Mouse (Mus musculus) midbrain, embryonic 15.5 days (tissue): Measurements from ENCODE around the gene Adgrl3. TPM values are rescaled to one million over a fixed set of nuclear protein-coding genes. Genes with fewer than 3 reads are reported as not detected.

Source experiments
- ATAC-seq: fragments of 200-750 bp; cut with Nextera tagmentation; replicated peaks from 2 replicates; pipeline ENCODE4 v1.8.0; 2017; ENCODE audit warnings: moderate TSS enrichment
- H3K27ac ChIP-seq: fragments of 300-500 bp; sonication (generic); 2 replicates; pipeline ENCODE4 v1.5.1; 2015; ENCODE audit warnings: mild to moderate bottlenecking, inconsistent platforms
- H3K27me3 ChIP-seq: fragments of 300-500 bp; sonication (generic); replicated peaks from 2 replicates; pipeline ENCODE4 v1.6.1; 2015; ENCODE audit warnings: inconsistent platforms
- H3K36me3 ChIP-seq: fragments of 300-500 bp; sonication (generic); replicated peaks from 2 replicates; pipeline ENCODE4 v1.6.1; 2015; ENCODE audit warnings: inconsistent platforms
- H3K4me1 ChIP-seq: fragments of 300-500 bp; sonication (generic); 2 replicates; pipeline ENCODE4 v1.6.1; 2015; ENCODE audit warnings: inconsistent platforms
- H3K4me2 ChIP-seq: fragments of 300-500 bp; sonication (generic); 2 replicates; pipeline ENCODE4 v1.6.1; 2015; ENCODE audit warnings: inconsistent platforms, mild to moderate bottlenecking, moderate library complexity
- H3K4me3 ChIP-seq: fragments of 300-500 bp; sonication (generic); 2 replicates; pipeline ENCODE4 v1.5.1; 2015; ENCODE audit warnings: mild to moderate bottlenecking, inconsistent platforms
- H3K9ac ChIP-seq: fragments of 300-500 bp; sonication (generic); 2 replicates; pipeline ENCODE4 v1.6.1; 2015; ENCODE audit warnings: mild to moderate bottlenecking, inconsistent platforms
- H3K9me3 ChIP-seq: fragments of 300-500 bp; sonication (generic); 2 replicates; pipeline ENCODE4 v1.6.1; 2016; ENCODE audit warnings: inconsistent platforms
- WGBS: fragments of 180-500 bp; shearing (Covaris S2); methylation state at CpG from one replicate; pipeline ENCODE4 v1.1.7; 2015; ENCODE audit warnings: mixed read lengths; 5-methylcytosine and 5-hydroxymethylcytosine counted together
- polyA plus RNA-seq: library from polyadenylated mRNA; unstranded; fragments of >200 nt; fragmentation: Nextera tagmentation; extraction: Ambion mirVana; gene quantifications from 2 replicates; pipeline ENCODE4 v1.2.1, GENCODE M21; 2015

Gene Adgrl3
- polyA plus RNA-seq, 1 experiment from 2014 or later, result 75.6 TPM

DNA sequence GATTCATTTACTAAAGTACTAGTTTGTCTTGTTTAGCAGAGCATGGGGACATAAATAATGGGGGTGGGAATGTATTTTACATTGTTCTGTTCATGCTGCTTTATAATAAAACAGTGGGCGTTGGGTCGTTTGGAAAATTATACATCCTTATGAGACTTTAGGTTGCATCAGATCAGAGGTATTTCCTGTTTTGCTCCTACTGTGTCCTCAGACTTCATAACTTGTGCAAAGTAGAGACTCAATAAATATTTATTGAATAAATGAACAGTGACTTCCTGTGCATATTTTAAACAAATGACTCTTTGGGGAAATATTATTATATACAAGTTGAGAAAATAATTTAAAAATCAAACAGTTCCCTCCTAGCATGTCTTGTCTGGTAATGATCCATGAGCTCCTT lies 259.3 kb downstream of the Adgrl3 start:
- Histone ChIP-seq H3K9ac (no peak overlapping the region), H3K4me2 (no peak overlapping the region), H3K4me1 (no peaks in the 10 kb centered on the region), H3K36me3 (no peaks in the 10 kb centered on the region), H3K9me3 (no peaks in the 10 kb centered on the region), H3K27me3 (no peaks in the 10 kb centered on the region), H3K27ac (no peak overlapping the region), H3K4me3 (no peak overlapping the region)
- 82% methylated on average over 2 of the region's 2 CpGs for WGBS
- ATAC-seq, result no peak

DNA sequence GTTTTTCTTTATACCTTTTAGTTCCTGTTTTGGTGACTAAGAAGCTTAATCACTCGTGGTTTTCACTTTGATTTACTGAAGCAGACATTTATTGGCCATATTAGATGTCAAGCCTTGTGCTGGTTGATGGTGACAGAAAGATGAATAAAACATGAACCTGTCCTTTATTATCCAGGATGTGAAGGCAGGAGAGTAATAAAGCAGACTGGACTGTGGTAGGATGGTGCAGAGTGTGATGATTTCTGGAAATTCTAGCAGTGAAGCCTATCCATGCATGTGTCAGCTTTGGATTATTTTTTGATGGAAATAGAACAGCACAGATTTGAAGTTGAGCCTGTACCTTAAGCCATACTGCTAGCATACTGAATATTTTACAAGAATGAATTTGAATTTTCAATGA lies 265.7 kb downstream of the Adgrl3 start:
- Histone ChIP-seq H3K27me3 (no peaks in the 10 kb centered on the region), H3K9ac (no peak overlapping the region), H3K4me1 (no peaks in the 10 kb centered on the region), H3K27ac (no peak overlapping the region), H3K36me3 (no peaks in the 10 kb centered on the region), H3K4me3 (no peak overlapping the region), H3K4me2 (no peak overlapping the region), H3K9me3 (no peaks in the 10 kb centered on the region)
- peak; percentile 63; the same call in 1 of the 2 replicates for ATAC-seq
- WGBS, result 21% methylated on average over 1 of the region's 1 CpGs

DNA sequence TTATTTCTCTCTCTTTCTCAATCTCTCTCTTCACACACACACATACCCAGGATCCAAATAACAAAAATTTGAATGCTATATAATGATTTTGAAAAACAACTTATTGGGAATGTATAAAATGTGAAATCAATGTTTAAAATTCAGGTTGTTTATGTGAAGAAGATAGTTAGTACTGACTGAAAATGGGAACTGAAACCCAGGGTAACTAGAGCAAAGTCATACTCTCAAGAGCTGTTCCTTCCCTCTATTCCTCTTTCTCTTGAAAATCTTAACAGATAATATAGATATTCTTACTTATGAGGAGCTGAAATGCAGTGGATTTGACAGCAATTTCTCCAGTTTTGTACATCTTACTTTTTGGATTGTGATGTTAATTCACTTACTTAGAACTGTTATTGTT lies 281.9 kb downstream of the Adgrl3 start:
- Histone ChIP-seq H3K4me1 (no peaks in the 10 kb centered on the region), H3K36me3 (no peaks in the 10 kb centered on the region), H3K4me2 (no peak overlapping the region), H3K27ac (no peak overlapping the region), H3K4me3 (no peak overlapping the region), H3K9me3 (no peaks in the 10 kb centered on the region), H3K27me3 (no peaks in the 10 kb centered on the region), H3K9ac (no peak overlapping the region)
- no peak for ATAC-seq

DNA sequence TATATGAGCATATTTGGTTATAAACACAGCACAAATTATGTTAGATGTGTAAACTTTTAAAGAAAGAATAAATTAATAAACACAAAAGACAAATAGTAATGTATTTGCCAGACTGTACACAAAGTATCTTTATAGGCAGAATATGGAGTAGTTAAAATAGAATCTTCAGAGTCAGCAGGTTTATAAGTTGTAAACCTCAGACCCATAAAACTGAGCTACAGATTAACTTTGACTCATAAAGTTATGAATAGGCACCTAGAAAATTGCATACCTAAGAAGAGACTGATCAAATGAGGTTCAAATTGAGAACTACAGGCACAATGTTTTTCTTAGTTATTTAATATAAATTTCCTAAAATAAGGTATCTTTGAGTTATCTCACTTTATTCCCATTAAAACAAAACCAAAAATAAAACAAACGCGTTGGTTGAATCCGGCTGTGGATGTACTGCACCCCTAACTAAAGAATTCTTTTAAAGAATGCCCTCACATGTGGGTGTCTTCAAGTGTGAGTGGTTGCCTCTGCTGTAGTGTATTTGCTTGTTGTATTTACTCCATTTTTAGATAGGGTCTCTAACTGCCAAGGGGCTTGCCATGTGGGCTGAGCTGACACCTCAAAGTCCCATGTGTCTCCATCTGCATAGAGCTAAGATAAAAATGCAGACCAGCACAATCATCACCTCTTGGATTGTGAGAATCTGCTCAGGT lies 297.6 kb downstream of the Adgrl3 start:
- Histone ChIP-seq H3K27ac (no peak overlapping the region), H3K9me3 (no peaks in the 10 kb centered on the region), H3K27me3 (no peaks in the 10 kb centered on the region), H3K9ac (no peak overlapping the region), H3K4me2 (no peak overlapping the region), H3K4me3 (no peak overlapping the region), H3K36me3 (no peaks in the 10 kb centered on the region), H3K4me1 (no peaks in the 10 kb centered on the region)
- 96% methylated on average over 3 of the region's 3 CpGs for WGBS
- no peak for ATAC-seq

DNA sequence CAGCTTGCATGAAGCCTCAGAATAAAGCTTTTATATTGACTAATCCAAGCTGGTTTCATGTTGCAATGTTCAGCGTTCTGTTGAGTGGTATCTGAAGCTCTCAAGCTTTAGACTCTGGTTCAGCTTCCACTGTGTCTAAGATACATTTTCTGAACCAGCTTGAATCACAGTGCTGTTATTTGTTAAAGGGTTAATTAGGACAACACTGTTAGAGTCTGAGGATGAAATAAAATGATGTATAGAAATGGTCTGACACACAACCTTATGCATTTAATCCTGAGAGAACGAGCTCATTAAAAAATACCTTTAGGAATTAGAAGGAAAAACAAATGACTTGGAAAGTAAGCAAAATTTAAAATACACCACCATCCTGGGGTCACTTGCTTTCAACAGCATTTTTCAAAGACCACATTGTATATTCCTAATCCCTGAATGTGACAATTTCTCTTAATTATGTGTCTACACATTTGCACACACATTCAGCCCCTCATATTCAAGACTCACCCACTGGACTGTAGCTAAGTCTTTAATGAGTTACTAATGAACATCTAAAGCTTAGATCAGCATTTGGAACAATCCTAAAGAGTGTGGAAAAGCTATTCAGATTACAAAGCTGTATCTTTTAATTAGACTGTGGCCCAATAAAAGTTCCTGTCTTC lies 301.5 kb downstream of the Adgrl3 start:
- no peaks in the 10 kb centered on the region for H3K27me3 ChIP-seq
- no peak for ATAC-seq
- whole genome bisulfite sequencing, result 59% methylated on average over 2 of the region's 2 CpGs

DNA sequence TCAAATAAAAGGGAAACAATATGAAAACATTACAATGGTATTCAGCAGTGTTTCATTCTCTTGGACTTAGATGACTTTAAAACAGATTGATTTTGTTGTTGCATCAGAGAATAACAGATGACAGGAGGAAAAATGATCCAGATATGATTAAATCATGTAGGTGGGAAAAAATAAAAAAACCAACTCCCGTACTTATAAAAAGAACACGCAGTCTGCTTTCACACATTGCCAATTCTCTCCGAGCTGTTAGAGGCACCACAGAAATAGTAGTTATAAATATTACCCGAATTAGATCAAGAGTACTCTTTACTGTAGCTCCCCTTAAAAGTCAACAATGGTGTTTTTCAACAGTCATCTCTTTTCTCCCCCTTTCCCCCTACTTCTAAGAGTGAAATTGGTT lies 302.1 kb downstream of the Adgrl3 start:
- H3K9ac ChIP-seq, result no peak overlapping the region
- no peak overlapping the region for H3K4me2 ChIP-seq
- H3K9me3 ChIP-seq, result no peaks in the 10 kb centered on the region
- H3K4me1 ChIP-seq, result no peaks in the 10 kb centered on the region
- no peak overlapping the region for H3K27ac ChIP-seq
- no peak overlapping the region for H3K4me3 ChIP-seq
- H3K36me3 ChIP-seq, result no peaks in the 10 kb centered on the region
- no peak for ATAC-seq
- 88% methylated on average over 4 of the region's 4 CpGs for WGBS
- H3K27me3 ChIP-seq, result no peaks in the 10 kb centered on the region

More for the DNA sequence above, 301.5 kb downstream of the Adgrl3 start:
- Histone ChIP-seq H3K27ac (no peak overlapping the region), H3K4me3 (no peak overlapping the region), H3K9ac (no peak overlapping the region), H3K9me3 (no peaks in the 10 kb centered on the region), H3K4me2 (no peak overlapping the region), H3K4me1 (no peaks in the 10 kb centered on the region), H3K36me3 (no peaks in the 10 kb centered on the region)

DNA sequence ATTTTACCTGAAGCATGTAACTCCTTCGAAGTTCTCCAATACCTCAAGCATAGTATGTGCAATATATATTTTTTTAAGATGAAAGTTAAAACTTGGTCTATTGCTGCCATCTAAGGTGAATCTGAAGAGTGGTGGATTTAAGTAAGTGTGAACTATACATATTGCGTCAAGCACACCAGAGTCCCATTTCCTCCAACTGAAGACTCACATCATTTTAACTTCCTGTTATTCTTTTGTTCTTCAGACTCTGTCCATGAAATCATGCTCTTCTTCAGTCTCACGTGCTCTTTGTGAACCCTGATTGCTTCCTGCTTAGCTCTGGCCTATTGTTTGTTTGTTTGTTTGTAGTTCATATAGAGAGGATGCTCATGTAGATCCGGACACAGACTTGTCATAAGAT lies 307.0 kb downstream of the Adgrl3 start:
- 81% methylated on average over 4 of the region's 4 CpGs for WGBS
- Histone ChIP-seq H3K4me1 (peaks cover 4% of the 10 kb centered on the region; the same call in 1 of the 2 replicates), H3K9ac (no peak overlapping the region), H3K27ac (no peak overlapping the region), H3K27me3 (no peaks in the 10 kb centered on the region), H3K36me3 (no peaks in the 10 kb centered on the region), H3K9me3 (no peaks in the 10 kb centered on the region), H3K4me2 (no peak overlapping the region), H3K4me3 (no peak overlapping the region)
- ATAC-seq, result no peak

DNA sequence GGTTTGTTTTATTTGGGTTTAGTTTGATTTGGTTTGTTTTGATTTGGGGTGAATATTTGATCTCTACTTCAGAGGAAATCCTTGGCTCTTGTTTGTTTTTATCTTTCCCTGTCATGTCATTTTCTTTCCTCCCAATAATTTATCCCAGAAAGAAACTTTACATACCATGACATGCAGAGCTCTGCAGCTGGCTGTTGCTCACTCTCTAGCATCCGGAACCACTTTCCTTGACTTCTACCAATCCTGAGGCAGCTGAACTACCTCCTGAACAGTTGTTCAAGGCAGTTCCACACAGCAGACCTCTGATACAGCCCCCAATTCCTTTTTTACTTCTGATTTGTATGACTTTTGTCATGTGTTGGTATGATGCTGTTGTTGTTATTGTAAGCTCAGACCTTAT lies 307.5 kb downstream of the Adgrl3 start:
- Histone ChIP-seq H3K9ac (no peak overlapping the region), H3K36me3 (no peaks in the 10 kb centered on the region), H3K4me1 (peaks cover 4% of the 10 kb centered on the region; the same call in 1 of the 2 replicates), H3K27ac (no peak overlapping the region), H3K27me3 (no peaks in the 10 kb centered on the region), H3K4me3 (no peak overlapping the region), H3K9me3 (no peaks in the 10 kb centered on the region), H3K4me2 (no peak overlapping the region)
- WGBS, result 86% methylated on average over 1 of the region's 1 CpGs
- ATAC-seq, result no peak

DNA sequence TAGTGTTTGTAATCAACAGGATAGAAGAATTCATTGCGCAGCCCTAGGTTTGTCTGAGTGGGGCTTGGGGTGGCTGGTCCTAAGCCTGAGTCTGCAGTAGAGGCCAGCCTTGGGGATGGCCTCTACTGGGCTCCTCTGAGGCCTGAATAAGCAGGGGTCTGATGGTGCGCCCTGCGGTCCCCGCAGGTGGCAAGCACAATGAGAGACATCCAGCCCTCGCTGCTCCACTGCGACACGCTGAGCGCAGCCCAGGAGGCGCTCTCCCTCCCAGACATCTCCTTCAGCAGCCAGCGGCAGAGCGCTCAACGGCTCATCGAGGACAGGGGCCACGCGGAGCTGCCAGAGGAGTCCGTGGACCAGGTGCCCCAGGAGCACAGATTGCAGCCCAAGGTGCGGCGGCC lies 309.6 kb downstream of the Adgrl3 start:
- 0 out of 2 replicates have a peak overlapping the region, but pooled peaks have one; percentile 17 for H3K4me2 ChIP-seq
- H3K9me3 ChIP-seq, result no peaks in the 10 kb centered on the region
- H3K4me1 ChIP-seq, result peaks cover 4% of the 10 kb centered on the region; the same call in 1 of the 2 replicates
- H3K27ac ChIP-seq, result no peak overlapping the region
- H3K4me3 ChIP-seq, result no peak overlapping the region
- WGBS, result 23% methylated on average over 18 of the region's 18 CpGs
- no peak overlapping the region for H3K9ac ChIP-seq
- no peak for ATAC-seq
- H3K36me3 ChIP-seq, result no peaks in the 10 kb centered on the region
- H3K27me3 ChIP-seq, result no peaks in the 10 kb centered on the region

DNA sequence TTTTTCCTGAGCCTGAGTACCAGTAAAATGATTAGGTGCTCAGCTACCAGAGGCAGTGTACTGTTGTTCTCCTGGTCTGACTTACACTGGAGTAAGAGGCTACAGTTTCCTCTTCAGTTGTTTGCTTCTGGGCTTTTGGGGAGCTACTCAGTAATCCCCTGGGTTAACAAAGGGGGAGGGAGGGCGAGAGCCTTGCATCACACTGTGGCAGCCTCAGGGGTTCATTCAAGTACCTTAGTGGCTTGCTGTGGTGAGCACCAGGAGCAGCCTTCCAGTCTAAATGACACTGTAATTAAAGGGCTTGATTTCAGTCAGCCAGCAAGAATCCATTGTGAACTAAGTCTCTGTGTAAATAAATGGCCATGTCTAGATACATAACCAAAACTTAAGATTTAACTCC lies 324.4 kb downstream of the Adgrl3 start:
- H3K9ac ChIP-seq, result no peak overlapping the region
- H3K9me3 ChIP-seq, result no peaks in the 10 kb centered on the region
- ATAC-seq, result no peak
- H3K4me1 ChIP-seq, result peaks cover 9% of the 10 kb centered on the region; the same call in 1 of the 2 replicates
- H3K27ac ChIP-seq, result no peak overlapping the region
- H3K4me3 ChIP-seq, result no peak overlapping the region
- 38% methylated on average over 1 of the region's 1 CpGs for WGBS
- no peaks in the 10 kb centered on the region for H3K36me3 ChIP-seq
- no peak overlapping the region for H3K4me2 ChIP-seq
- H3K27me3 ChIP-seq, result no peaks in the 10 kb centered on the region

DNA sequence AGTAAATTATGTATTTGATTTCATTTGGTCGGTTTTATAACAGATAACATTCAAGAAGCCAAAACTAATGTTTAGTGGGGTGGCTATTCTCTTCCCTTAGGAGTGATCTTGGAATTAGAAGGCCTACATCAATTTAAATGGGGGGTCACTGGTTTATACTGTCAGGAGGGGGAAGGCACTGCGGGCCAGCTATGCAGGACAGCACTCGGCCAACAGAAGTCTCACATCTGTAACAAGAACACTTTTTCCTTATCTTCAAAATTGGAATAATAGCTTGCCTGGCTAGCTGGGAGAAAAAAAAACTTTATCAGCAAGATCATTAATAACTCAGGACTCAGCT lies 325.1 kb downstream of the Adgrl3 start:
- H3K36me3 ChIP-seq, result no peaks in the 10 kb centered on the region
- H3K4me1 ChIP-seq, result peaks cover 9% of the 10 kb centered on the region; the same call in 1 of the 2 replicates
- no peak overlapping the region for H3K4me3 ChIP-seq
- no peak for ATAC-seq
- no peak overlapping the region for H3K4me2 ChIP-seq
- no peaks in the 10 kb centered on the region for H3K9me3 ChIP-seq
- no peaks in the 10 kb centered on the region for H3K27me3 ChIP-seq
- WGBS, result 47% methylated on average over 3 of the region's 3 CpGs
- no peak overlapping the region for H3K9ac ChIP-seq
- H3K27ac ChIP-seq, result no peak overlapping the region

DNA sequence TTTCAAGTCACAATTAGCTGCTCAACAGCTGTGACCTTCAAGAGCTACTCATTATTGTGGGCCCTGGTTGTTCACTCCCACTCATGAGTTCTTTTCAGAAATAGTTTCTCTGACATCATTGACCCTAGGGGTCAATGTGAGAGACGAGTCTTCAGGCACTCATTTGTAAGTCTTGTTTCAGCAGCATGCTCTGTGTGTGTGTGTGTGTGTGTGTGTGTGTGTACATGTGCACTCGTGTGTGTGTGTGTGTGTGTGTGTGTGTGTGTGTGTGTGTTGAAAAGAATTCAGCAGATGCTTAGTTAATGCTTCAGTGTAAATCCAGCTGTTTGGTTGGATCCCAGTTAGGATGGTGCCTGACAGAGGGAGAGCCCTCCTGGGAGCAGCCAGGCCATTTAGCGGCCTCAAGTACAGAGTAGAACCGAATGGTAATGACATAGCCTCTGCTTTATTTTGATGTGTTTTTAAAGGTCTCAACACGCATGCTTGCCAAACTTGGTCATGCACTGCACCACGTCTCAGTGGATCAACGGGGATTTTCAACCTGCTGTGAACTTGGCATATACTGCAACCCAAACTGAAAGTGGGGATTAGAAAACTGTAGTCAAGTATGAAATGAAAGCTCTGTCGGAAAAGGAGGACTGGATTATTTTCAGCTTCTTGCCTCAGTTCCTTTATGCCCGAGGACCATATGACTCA lies 325.6 kb downstream of the Adgrl3 start:
- H3K9ac ChIP-seq, result no peak overlapping the region
- no peak for ATAC-seq
- no peak overlapping the region for H3K4me2 ChIP-seq
- H3K27me3 ChIP-seq, result no peaks in the 10 kb centered on the region
- WGBS, result 30% methylated on average over 9 of the region's 9 CpGs
- peaks cover 9% of the 10 kb centered on the region; the same call in 1 of the 2 replicates for H3K4me1 ChIP-seq
- no peaks in the 10 kb centered on the region for H3K36me3 ChIP-seq
- H3K27ac ChIP-seq, result 0 out of 2 replicates have a peak overlapping the region, but pooled peaks have one; percentile 6
- no peaks in the 10 kb centered on the region for H3K9me3 ChIP-seq
- no peak overlapping the region for H3K4me3 ChIP-seq
